Mouse (Mus musculus) Patski (cell line): ENCODE results near the gene Agpat2. TPM values are rescaled to one million over a fixed set of nuclear protein-coding genes. Genes with fewer than 3 reads are reported as not detected.

Experiments
- ATAC-seq: fragments of 100-300 bp; one replicate; pipeline ENCODE4 v1.8.0; 2021
- CTCF ChIA-PET: fragments of 350-600 bp; sonication (Branson Sonifier 250); formaldehyde crosslinking; loops from one replicate; lab custom pipeline; 2022; ENCODE audit warnings: inconsistent platforms; lab: Charles Lee
- POLR2A ChIA-PET: fragments of 350-600 bp; sonication (Branson Sonifier 250); formaldehyde crosslinking; loops from one replicate; lab custom pipeline; 2022; ENCODE audit warnings: antibody characterized with exemption, inconsistent platforms; lab: Charles Lee
- DNase-seq: peaks from one replicate; pipeline ENCODE4 v3.0.0-alpha.2; 2011; ENCODE audit warnings: low read depth, low spot score
- H3K27me3 ChIP-seq: fragments of 371-371 bp; one replicate; pipeline ENCODE4 v1.5.1; 2021
- CTCF ChIP-seq: fragments of 100-300 bp; IDR thresholded peaks from one replicate; pipeline ENCODE4 v1.5.1; 2021
- in situ Hi-C: fragments of 300-500 bp; cut with MboI; formaldehyde crosslinking; loops from 3 replicates; pipeline ENCODE4 v1.11.1; 2018; ENCODE audit warnings: low pct_unique_long_range_greater_than_20kb, mixed read lengths
- polyA plus RNA-seq: library from polyadenylated mRNA; unstranded; gene quantifications from one replicate; pipeline ENCODE4 v1.2.3, GENCODE M21; 2021

The Agpat2 gene
- polyA plus RNA-seq, 1 experiment from 2014 or later, result 41.6 TPM

- TF ChIP-seq CTCF, result no peak
- CTCF ChIA-PET, result interaction anchor here (1.1 kb wide), 1 partner anchor 43 kb away, joined by 3 read pairs; no protein-coding TSS in a partner anchor
- POLR2A ChIA-PET, result no interaction called here
- in situ Hi-C loops, result no loop called here
- H3K27me3 ChIP-seq, result no peaks in the 10 kb centered on the region
- ATAC-seq, result no peak
- DNase-seq, result no peak
Measured at GRCm38 (mm10) chr2:26597810-26598209, 6.4 kb downstream of the Agpat2 start.

GRCm38 (mm10) chr2:26596898-26597297 is 7.3 kb downstream of the Agpat2 start:
- in situ Hi-C loops, result no loop called here
- no peak for TF ChIP-seq CTCF
- CTCF ChIA-PET, result no interaction called here
- no peak for ATAC-seq
- H3K27me3 ChIP-seq, result no peaks in the 10 kb centered on the region
- DNase-seq, result no peak
- POLR2A ChIA-PET, result no interaction called here

DNA sequence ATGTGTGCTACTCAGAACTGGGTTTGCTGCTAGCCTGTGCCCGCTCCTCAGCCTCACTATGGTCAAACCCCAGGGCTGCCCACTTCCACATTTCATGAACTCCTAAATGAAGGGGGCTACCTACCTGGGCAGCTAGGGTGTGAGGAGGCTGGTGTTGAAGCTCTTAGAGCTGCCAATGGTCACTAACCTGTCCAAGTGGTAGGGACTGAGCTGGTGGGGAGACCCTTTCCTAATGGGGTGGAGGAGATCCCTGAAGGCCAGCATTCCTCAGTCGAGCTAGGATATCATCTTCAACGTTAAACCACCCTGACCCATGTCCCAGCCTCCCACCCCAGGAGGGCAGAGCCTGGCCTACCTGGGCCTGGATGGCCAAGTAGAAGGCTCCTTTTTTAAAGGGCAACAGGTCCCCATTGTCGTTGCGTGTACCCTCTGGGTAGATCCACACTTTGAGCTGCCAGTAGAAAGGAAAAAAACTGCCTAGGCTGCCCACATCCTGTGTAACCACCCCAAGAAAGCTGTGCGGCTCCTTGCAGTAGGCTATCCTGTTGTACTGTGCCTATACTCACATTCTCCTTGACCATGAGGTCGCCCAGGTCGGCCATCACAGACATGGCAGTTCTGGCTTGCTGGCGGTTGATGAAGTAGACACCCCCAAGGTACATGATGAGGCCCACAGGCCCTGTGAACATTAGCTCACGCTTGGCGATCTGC is 8.3 kb downstream of the Agpat2 start:
- ChIA-PET POLR2A (no interaction called here), CTCF (no interaction called here)

DNA sequence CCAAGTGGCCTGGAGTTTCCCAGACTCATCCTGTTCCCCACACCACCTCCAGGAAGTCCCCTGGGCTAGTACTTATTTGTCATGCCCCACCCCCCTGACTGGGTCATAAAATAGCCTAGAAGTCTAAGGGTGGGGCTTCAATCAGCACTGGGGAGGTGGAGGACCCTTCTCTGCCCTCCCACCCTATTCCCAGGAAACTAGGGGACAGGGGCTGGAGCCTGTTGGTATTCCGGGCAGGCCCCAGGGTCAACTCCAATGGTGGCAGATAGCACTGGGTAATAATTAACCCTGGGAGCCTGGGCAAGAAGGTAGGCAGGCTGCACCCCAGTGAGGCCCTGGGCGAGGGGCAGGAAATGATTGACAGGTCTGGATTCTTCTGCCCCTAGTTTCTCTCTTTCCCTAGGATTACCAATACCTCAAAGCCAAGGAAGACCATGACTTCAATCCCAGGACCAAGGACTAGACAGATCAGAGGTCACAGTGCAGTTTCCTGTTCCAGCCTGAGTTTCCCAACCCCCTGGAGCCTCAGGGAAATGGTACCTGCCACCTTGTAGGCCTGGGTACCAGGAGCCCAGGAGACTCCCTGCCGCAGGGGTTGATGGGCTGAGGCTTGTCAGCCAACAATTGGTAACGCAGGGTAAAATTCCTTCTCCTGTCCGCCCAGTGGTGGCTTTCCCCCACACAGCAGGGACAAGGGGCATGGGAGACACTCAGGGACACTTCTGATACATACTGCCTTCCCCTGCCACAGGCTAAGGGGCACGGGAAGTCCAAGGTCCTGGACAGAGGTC is 9.1 kb downstream of the Agpat2 start:
- no peaks in the 10 kb centered on the region for H3K27me3 ChIP-seq
- in situ Hi-C loops, result no loop called here
- ATAC-seq, result no peak
- no peak for TF ChIP-seq CTCF
- CTCF ChIA-PET, result interaction anchor here (1.7 kb wide), 1 partner anchor 12 kb away, joined by 4 read pairs; no protein-coding TSS in a partner anchor
- no peak for DNase-seq
- POLR2A ChIA-PET, result no interaction called here

More for the DNA sequence above, 8.3 kb downstream of the Agpat2 start:
- H3K27me3 ChIP-seq, result no peaks in the 10 kb centered on the region
- ATAC-seq (no peak), DNase-seq (no peak)
- TF ChIP-seq CTCF, result no peak
- in situ Hi-C loops, result no loop called here

DNA sequence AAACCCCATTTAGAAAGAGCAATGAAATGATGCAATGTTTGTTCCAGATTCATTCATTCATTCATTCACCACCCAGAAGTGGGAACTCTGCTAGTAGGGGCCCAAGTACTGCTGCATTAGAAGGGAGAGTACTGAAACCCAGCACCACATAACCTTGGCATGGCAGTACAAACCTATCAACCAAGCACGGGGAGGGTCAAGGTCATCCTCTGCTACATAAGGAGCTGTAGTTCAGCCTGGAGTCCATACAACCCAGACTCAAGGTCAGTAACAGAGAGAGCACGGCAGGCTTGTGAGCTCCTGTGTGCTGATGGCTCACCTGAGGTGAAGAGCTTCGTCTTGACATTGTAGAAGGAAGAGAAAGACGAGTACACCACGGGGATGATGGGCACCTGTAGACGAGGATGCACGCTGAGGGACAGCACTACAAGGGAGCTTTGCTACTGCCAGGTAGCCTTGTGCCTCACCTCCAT is 9.7 kb downstream of the Agpat2 start:
- in situ Hi-C loops, result no loop called here
- DNase-seq (no peak), ATAC-seq (no peak)
- no peak for TF ChIP-seq CTCF
- ChIA-PET CTCF (interaction anchor here (1.7 kb wide), 1 partner anchor 12 kb away, joined by 4 read pairs; no protein-coding TSS in a partner anchor), POLR2A (no interaction called here)
- H3K27me3 ChIP-seq, result no peaks in the 10 kb centered on the region

- ATAC-seq (no peak), DNase-seq (no peak)
- TF ChIP-seq CTCF, result no peak
- H3K27me3 ChIP-seq, result no peaks in the 10 kb centered on the region
- ChIA-PET POLR2A (no interaction called here), CTCF (interaction anchor here (1.1 to 1.7 kb wide), 2 partner anchors 11 to 32 kb away, joined by 3 to 4 read pairs; no protein-coding TSS in a partner anchor)
- in situ Hi-C loops, result no loop called here
Measured at GRCm38 (mm10) chr2:26594022-26594346, 10.2 kb downstream of the Agpat2 start.

- DNase-seq (no peak), ATAC-seq (no peak)
- in situ Hi-C loops, result no loop called here
- ChIA-PET CTCF (interaction anchor here (1.1 to 1.7 kb wide), 2 partner anchors 10 to 33 kb away, joined by 3 to 4 read pairs; no protein-coding TSS in a partner anchor), POLR2A (interaction anchor here (0.6 kb wide), 1 partner anchor 43 kb away, joined by 3 read pairs; no protein-coding TSS in a partner anchor)
- TF ChIP-seq CTCF, result no peak
- H3K27me3 ChIP-seq, result no peaks in the 10 kb centered on the region
Measured at GRCm38 (mm10) chr2:26593211-26594021, 10.8 kb downstream of the Agpat2 start.

DNA sequence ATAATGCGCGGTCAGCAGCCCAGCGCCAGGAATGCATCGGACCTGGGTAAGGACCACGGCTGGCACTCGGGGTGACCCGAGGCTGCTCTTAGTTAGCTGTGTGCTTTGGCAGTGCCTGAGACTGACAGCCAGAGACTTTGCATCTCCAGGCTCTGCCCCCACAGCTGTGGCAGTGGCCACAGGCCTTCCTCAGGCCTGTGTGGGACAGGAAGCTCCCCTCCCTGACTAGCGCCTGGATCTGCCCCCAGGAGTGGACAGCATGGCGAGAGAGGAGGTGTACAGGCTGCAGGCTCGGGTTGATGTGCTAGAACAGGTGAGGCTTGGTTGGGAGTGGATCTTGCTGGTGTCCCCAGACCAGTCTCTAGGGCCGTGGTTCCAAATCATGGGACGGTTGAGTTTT is 12.8 kb downstream of the Agpat2 start:
- no peaks in the 10 kb centered on the region for H3K27me3 ChIP-seq
- in situ Hi-C loops, result no loop called here
- ChIA-PET POLR2A (interaction anchor here (1.4 kb wide), 1 partner anchor 13 kb away, joined by 3 read pairs; no protein-coding TSS in a partner anchor), CTCF (no interaction called here)
- no peak for DNase-seq
- no peak for TF ChIP-seq CTCF
- no peak for ATAC-seq

DNA sequence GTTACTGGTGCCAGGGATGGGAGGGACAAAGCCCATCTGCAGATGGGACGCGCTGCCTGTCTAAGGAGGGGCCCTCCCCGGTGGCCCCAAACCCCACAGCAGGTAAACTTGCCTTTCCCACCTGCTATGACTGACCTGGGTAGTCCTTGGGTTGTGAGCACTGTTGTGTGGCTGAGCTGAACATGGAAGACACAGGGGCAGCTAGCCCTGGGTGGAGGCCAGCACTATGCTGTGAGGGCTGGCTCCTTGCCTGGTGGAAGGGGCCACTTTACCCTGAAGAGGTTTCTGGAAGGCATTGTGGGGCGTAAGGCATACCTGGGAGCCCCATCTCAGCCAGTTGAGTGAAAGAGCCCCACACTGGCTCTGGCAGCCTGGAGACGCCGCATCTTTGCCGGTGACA is 13.3 kb downstream of the Agpat2 start:
- no peak for DNase-seq
- POLR2A ChIA-PET, result interaction anchor here (1.4 kb wide), 1 partner anchor 13 kb away, joined by 3 read pairs; no protein-coding TSS in a partner anchor
- H3K27me3 ChIP-seq, result no peaks in the 10 kb centered on the region
- ATAC-seq, result no peak
- TF ChIP-seq CTCF, result no peak
- in situ Hi-C loops, result no loop called here
- CTCF ChIA-PET, result no interaction called here

- POLR2A ChIA-PET, result no interaction called here
- in situ Hi-C loops, result no loop called here
- no peaks in the 10 kb centered on the region for H3K27me3 ChIP-seq
- CTCF ChIA-PET, result no interaction called here
- no peak for TF ChIP-seq CTCF
- DNase-seq, result no peak
- no peak for ATAC-seq
Measured at GRCm38 (mm10) chr2:26590282-26590681, 13.9 kb downstream of the Agpat2 start.
